Mouse (Mus musculus) monocyte, adult 2 months (primary cell): Measurements from ENCODE around the gene Zfp128.
"Not testable (repeated sequence)": the region's sequence is repeated elsewhere in the genome, so short reads cannot be mapped to it uniquely, and the experiment has no call there.

Source experiments
- DNase-seq, 2 experiments: peaks; one replicate each; pipeline ENCODE4 v3.0.0; 2022; ENCODE audit warnings: low spot score in 2 of 2, low read depth in 1 of 2

Zfp128 gene

DNA sequence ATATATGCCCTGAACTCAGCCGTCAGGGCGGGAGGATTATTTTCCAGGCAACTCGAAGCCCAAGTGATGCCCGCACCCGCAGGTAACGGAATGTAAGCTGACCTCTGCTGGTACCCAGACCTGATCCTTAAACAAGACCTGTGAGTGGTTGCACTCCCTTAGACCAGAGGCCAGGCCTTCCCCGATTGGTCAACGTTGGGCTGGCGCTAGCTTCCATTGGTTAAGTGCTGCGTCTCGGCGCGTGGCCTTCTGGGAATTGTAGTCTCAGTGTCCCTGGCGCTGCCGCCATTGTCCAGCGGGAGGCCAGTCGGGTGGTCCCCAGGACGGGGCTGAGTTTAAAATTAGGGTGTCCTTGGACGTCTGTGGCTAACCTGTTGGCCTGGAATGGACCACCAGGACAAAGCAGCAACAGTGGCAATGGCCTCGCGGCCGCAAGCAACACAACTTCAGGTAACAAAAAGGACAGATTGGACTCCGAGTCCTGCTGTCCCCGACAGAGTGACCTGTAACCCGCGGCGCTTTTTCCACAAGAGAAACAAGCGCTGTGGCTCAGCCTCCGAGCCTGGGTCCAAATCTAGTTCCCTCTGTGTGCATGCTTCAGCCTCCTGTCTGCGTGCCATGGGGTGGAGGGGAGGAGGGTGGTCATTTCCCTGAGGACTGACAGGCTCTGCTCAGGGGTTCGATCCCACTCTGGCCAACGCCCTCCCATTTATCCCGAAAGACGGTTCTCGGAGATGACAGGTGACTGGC, at the start of gene Zfp128:
TSS of gene Zfp128 (plus strand) at position 267 of the 750 bp plus-strand sequence.
- peak; percentile 72 to 78 for DNase-seq

DNA sequence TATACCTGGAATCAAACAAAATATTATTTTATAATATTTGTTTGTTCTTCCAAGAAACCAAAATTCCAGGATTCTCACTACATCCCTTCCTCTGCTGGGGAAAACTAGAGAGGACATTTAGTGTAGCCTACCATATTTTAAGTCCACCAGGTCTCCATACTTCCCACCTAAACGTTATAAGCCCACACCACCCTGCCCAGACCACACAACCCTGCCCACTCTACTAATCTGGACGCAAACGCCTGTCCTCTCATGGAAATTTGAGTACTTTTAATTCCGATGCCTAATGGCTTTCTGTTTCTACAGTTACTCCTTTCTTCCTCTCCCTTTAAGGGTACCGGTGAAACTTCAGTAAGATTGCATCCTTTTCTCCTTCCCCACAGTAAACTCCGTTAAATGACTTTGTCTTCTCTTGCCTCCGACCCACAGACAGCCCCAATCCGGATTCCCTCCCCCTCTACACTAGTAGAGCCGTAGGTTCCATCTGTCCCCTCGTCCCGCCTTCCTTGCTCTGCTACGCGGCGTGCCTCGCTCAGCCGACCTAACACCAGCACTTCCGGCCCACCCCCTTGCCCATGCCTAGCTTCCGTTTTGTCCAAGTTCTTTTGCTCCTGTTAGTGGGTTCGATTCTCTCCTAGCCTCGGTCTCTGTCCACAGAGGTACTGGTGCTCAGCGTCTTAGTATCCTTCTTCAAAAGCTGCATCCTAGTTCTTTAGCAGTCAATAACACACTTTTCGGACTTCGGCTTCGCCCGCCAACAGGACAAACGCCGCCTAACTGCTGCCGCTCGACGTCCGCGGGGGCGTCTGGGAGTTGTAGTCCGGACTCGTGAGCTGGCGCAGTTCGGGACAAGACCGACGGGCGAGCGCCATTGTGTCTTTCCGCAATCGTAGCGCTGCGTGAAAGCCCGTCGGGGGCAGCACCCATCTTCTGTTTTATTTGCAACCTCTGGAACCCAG, 46.5 kb upstream of the Zfp128 start, which contains the start of gene Zfp110:
TSS of gene Zfp110 (plus strand) at position 600 of the 959 bp plus-strand sequence.
- peak; percentile 69 to 86 for DNase-seq

DNA sequence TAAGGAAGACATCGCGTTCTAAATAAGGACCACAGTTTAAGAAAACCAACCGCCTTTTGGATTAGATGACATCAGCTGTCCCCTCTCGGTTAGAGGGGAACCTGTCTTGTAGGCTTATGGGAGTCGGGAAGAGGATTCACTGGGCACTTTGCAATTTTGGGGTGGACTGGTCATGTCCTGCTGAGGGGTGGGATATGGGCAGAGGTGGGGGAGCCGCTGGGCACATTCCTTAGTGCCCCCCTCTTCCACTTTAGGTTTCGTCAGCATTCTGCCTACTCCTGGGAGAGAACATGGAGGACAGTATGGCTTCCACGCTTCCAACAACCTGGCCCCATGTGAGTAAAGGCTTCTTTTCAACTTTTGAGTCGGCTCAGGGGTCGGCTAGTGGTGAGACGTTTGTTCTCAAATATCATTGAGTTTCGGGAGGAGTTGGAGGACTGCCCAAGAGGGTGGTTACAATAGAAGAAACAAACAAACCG, 45.7 kb upstream of the Zfp128 start:
- DNase-seq, result peak in 1 of 2 experiments; percentile 8

DNA sequence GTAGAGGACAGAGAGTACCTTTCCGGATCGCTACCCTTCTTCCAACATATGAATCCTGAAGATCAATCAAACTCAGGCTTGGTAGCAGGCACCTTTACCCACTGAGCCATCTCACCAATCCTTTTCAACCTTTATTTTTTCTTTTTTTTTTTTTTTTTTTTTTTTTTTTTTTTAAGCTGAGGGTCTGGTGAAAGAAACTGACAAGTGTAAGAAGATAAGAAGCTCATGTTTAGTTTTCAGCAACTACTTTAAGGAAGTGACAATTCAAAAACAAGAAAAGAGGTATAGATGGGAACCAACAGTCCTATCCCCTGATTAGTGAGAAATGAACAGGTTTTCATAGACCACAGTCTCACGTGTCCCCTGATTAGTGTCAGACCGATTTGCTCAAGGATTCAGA, 45.2 kb upstream of the Zfp128 start:
- no peak for DNase-seq

DNA sequence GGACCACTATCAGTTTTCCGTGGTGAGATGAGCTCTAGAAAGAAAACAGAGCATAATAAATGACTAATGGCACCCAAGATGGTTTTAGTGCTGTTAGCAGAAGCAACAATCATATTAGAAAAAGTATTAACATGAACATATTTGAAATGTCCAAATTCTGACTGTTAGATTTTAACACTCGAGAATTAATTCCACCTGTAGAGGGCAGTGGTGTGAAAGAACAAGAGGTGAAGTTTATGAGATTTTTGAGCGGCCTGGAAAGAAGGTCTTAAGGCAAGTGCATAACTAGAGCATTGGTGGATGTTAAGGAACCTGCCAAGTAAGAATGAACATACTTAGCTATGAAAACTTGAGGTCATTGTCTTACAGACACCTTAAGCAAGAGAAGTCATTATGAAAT, 6.7 kb upstream of the Zfp128 start:
- DNase-seq, result no peak

DNA sequence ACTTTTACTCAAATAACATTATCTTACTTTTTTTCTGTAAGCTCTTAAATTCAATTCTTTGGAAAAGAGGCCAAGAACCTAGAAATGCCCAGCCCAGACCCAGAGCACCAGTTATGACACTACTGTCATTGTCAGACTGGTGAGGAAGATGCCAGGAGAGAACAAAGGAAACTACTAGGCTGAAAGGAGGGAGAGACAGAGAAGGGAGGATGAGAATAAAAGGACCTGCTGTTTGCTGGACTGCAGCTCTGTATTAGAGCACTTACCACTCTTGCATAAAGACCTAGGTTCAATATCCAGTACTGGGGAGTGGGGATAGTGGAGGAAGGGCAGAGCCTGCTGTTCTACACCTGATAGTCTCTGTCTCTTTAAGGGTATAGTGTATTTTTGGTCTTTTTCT, 941 bp upstream of the Zfp128 start:
- no peak for DNase-seq

DNA sequence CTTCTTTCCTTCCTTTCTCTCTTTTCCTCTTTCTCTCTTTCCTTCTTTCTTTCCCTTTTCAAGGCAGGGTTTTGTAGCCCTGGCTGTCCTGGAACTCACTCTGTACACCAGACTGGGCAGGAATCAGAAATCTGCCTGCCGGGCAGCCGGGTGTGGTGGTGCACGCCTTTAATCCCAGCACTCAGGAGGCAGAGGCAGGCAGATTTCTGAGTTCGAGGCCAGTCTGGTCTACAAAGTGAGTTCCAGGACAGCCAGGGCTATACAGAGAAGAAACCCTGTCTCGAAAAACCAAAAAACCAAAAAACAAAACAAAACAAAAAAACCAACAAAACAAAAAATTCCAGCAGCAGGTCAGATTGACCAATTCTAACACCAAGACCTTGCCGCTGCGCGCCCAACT, 480 bp upstream of the Zfp128 start:
- not testable (repeated sequence) for DNase-seq

- DNase-seq, result no peak
These were observed 5.7 kb downstream of the Zfp128 start for GRCm38 (mm10) chr7:12886563-12887266.

GRCm38 (mm10) chr7:12887585-12887984, 6.6 kb downstream of the Zfp128 start:
- DNase-seq, result no peak

DNA sequence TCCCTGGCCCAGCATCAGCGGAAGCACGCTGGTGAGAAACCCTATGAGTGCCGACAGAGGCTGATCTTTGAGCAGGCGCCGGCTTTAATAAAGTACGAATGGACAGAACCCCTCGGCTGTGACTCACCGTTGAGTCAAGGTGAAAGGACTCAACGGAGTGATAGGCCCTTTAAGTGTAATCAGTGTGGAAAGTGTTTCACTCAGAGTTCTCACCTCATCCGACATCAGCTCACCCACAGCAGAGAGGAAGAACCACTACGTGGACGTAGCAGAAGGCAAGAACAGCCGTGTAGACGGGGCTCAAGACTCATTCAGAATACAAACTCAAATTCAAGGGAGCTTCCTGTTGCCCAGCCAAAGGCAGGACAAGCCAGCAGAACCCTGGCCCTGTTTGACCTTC, 10.0 kb downstream of the Zfp128 start:
- no peak for DNase-seq

DNA sequence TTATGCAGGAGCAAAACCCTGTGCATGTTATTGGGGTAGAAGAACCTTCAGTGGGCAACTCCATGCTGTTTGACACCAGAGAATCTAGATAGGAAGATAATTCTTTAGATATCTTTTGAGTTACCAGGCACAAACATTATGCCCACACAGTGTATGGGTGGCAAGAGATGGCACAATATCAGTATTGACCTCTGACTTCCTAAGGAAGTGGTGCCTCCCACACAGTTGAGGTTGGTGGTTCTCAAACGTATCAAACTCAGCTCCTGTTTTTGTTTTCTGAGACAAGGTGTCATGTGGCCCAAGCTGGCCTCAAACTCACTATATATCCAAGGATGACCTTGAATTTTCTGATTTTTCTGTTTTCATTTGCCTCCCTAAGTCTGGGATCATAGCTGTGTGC, 10.4 kb downstream of the Zfp128 start:
- DNase-seq, result no peak

GRCm38 (mm10) chr7:12897655-12898410, 16.9 kb downstream of the Zfp128 start, which contains the start of gene Zscan22:
Gene Zscan22, plus strand, starts transcription at chr7:12897815.
- DNase-seq, result peak; percentile 69 to 76

GRCm38 (mm10) chr7:12901517-12901916, 20.5 kb downstream of the Zfp128 start:
- no peak for DNase-seq

GRCm38 (mm10) chr7:12903623-12904022, 22.6 kb downstream of the Zfp128 start:
- no peak for DNase-seq

- DNase-seq, result no peak
These were observed 24.2 kb downstream of the Zfp128 start for GRCm38 (mm10) chr7:12905146-12905545.

GRCm38 (mm10) chr7:12909498-12909962, 28.6 kb downstream of the Zfp128 start:
- peak; percentile 42 to 65 for DNase-seq

DNA sequence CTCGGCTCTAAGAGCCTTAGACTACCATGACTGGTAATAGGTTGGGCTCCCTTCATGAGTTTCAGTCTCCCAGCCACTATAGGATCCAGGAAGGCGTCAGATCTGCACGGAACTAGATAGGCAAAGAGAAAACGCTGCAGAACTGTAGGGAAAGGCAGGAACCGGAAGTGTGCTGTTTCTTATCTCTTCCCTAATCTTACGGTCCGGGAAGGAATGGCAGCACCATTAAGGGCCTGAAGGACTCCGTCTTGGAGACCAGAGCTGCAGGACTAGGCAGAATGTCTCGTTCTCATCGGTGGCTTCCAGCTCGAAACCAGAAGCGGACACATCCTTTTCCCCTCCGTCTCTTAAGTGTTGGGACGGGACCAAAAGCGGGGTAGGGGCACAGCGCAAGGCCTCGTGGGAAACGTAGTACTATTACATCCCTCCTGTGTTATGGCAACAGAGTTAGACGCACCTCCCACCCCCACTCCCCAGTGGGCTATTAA, 29.2 kb downstream of the Zfp128 start:
- DNase-seq, result no peak

- DNase-seq, result no peak
These were observed 32.6 kb downstream of the Zfp128 start for GRCm38 (mm10) chr7:12913556-12913955.

- DNase-seq, result not testable (repeated sequence)
These were observed 39.5 kb downstream of the Zfp128 start for GRCm38 (mm10) chr7:12920495-12920894.

DNA sequence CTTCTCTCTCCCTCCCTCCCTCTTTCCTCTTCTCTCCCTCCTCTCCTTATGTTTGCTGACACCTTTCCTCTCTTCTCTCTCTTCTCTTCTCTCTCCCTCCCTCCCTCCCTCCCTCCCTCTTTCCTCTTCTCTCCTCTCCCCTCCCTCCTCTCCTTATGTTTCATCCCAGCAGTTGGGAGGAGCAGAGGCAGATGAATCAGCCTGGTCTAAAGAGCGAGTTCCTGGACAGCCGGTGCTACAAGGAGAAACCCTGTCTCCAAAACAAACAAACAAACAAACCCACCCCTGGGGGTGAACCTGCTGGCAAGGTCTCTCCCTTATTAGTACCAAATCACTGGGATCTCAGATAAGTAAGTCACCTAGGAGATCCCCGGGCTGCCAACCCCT, 40.3 kb downstream of the Zfp128 start:
- DNase-seq, result no peak
